Mouse (Mus musculus) urinary bladder, adult 18-20 months (tissue): ENCODE results near the gene Mdga2.

Experiments
- DNase-seq, 2 experiments: peaks; one replicate each; pipeline ENCODE4 v3.0.0; 2022; ENCODE audit warnings: low spot score in 2 of 2, mixed read lengths in 2 of 2

Gene Mdga2

DNA sequence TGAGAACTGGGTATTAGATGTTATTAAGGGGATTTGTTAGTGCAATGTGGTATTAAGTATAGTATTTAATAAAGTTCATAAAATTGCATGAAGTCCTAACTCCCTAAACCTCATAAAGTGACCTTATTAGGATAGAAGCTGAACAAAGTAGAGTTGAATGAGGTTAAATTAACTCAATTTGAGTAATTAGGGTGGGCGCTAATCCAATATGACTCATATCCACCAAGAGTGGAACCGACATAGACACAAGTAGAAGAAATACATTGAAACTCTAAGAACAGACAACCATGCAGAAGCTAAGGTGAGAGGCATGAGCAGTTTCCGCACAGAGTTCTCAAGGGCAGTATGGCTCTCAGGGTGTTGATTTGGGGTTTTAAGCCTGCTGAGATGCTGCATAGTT lies 165.7 kb downstream of the Mdga2 start:
- no peak for DNase-seq

DNA sequence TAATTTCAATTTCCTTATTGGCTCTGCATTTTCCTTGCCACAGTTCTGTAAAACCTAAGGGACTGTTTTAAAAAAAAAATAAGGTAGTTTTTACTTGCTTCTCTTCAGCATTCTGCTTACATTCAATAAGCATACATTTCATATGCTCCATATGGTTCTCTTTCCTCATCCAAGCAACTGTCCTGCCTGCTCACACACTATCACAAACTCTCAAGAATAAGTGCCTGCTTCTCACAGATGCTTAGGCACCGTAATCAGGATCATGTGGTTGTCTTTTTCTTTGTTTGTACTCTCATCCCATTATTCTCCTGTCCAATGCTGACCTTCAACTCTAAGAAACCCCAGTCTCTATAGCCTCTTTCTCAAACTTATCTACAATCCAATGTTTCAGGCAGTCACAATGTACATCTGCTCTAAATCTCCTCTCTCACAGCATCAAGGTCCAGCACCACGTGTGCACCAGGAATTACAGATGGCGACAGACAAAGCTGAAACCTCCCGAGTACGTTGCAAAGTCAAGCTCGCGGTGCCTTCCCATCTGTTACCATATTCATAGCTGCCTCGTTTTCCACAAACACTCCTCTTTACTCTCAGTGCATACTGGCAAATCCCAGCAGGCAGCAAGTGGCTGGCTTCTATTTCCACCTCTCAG lies 177.1 kb downstream of the Mdga2 start:
- DNase-seq, result no peak

DNA sequence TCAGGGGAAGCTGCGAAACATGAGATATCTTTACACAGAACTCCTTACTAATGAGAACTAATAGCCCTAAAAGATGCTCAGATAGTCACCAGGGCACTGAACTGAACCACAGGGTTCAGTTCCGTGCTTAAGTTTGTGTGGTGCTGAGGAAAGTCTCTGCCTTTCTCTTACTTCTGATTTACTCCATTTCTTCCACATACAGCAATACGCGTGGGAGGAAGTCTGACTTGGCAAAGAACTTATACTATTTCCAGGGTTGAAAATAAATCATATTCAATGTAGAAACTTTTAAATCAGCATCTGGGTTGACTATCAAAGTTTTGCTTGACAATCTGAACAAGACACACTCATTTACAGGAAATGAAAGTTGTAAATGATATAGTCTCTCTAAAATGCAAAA lies 180.5 kb downstream of the Mdga2 start:
- no peak for DNase-seq

DNA sequence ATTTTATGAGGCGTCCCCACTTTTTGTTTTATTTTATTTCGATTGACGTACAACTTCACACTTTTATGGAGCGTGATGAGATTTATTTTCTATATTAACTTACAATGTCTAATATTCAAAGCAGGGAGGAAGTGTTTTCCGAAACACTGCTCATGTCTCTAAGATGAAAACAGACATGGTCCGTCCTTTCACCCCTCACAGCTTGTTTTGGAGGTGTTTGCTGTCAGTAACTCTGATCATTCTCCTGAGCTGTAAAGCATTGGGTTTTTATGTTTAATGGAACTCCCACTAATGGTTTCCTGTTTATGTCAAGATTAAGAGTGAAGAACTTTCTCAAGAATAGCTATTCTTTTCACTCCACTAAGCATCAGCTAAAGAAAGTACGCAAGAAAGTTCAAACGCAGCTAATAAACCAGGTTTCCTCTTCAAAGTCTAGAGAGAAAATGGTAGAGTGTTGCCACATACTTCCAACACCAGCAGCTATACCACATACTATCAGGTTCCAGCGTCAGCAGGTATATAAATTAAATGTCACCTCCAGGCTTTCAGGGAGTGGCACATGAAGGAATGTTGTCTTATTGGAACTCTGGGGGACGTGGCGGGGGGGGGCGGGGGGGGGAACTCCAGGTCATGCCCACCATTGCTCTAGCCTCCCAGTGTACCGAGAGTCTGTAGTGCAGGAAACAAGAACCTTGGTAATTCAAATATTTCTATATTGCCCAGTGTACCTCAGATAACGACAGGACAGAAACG lies 186.7 kb downstream of the Mdga2 start:
- no peak for DNase-seq

DNA sequence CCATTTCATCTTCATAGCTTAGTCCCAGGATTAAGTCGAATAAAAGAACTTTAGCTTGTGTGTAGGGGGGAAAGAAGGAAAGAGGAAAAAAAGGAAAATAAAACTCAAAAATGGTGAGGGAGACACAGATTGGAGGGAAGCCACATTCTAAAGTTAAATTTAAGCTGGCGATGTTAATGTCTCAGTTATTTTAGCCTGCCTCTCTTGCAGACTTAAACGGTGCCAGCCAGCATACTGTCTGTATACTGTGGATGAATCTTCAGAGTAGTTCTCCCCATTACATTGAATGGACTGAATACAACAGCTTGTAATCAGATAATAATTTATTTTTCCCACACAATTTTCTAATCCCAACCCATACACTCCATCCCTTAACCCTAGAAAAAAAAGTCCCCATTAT lies 205.2 kb downstream of the Mdga2 start:
- no peak for DNase-seq

DNA sequence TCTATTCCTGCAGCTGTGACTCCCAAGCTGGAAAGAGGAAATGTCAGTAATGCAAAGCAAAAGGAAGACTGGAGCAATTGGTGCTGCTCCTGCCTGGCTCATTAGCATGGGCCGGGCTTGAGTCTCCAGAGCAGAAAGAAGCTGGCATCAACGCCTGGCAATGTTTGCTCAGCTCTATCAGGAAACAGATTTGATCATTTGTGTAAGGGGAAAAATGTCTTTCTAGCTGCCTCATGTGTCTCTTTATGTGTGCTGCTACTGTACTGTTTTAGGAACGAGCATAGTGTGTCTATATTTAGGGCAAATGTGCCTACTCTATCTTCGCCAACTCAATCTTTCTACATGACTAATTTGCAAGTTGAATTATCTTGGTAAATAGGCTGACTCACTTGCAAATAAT lies 211.0 kb downstream of the Mdga2 start:
- DNase-seq, result no peak

DNA sequence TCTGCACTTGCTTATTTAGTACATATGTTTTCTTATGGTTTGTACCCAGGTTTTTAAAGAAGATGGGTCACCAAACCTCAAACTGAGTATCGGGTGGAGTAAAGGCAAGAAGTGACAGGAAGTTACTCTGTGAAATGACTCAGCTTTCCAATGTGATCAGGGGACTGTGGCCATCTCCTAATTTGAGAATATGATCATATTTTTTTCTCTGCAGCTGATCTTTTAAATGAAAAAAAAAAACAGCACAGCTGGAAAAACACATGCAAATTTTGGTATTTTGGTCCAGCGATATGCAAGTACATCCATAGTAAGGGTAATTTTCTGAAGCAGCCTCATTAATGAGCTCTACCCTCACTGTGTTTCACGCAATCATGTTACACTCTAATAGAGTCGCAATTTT lies 212.0 kb downstream of the Mdga2 start:
- DNase-seq, result no peak

DNA sequence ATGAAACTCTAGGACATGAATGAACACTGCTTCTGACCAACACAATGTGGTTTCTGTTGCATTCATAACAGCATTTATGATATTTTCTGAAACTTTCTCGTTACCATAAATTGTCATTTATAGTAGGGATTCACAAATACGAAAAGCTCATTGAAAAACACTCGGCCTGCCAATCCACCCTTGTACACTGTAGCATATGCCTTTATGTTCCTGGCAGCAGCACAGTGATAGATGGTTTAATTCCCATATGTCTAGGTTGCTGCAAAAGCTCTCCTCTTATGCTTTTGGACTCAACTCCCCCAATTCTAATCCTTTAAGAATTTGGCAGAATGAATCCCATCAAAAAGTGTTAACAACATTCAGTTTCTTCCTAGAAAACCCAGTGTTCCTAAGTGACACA lies 213.2 kb downstream of the Mdga2 start:
- no peak for DNase-seq

DNA sequence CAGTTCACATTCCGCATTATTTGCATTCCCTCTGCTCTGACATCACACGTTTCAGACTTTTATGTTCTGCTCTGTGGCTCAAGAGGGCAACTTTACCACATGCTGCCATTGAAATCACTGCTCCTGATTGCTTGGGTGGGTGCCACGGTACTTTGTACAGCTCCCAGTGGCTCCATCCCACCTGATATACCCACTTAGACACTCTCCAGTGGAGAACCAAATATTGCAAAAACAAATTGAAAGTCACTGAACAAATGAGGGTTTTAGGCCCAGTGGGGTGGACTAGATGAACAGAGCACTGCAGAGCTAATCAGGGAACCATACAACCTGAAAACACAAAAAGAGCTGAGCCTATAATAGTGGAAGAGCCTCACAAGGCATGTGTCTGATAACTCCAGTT lies 268.2 kb downstream of the Mdga2 start:
- DNase-seq, result no peak

DNA sequence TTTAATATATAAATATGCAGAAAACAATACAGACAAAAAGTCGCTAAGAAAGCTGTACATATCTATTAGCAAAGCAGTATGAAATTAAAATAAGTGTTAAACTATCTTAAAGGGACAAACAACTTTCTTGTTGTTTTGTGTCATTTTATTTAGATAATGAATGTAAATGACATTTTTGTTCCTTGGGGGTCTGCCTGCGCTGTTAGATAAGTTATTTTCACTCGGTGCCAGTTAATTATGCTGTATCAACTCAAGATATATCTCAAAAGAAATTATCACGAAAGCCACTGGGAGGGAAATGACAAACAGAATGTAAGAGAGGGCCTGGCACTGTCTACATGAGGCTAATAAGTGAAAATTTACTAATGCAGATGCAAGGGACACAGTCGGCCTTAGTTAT lies 306.6 kb downstream of the Mdga2 start:
- no peak for DNase-seq

DNA sequence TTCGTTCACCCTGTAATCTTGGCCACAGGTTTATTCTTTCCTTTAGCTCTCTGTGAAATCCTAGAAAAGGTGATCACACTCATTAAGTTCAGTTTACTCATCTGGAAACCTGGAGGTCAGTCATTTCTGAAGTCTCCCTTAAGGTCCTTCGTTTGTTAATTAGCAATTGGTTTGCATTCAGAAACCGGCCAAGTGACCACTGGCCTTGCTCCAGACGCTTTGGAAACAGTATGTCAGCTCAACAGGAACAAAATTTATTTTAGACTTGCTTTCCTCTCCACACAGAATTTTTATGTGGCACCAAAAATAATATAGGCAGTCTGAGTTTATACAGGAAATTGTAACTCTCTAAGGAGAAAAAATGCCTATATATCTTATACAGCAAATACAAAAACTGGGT lies 323.0 kb downstream of the Mdga2 start:
- DNase-seq, result no peak

DNA sequence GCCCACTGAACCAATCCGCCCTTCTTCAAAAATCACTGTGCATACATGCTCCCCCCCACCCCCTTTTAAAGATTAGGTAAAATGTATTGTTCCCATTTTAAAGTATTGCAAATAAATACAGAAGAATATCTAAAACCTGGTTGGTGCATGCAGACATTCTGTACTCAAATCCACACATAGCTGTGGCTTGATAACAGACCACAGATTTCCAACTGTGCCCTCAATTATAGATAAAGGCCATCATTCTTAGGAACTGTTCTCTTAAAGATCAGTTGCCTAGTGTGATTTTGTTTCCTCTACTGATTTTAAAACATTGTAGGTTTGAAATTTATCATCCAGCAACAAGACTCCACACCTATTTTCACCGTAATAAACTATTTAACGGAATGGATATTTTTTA lies 325.6 kb downstream of the Mdga2 start:
- DNase-seq, result no peak

DNA sequence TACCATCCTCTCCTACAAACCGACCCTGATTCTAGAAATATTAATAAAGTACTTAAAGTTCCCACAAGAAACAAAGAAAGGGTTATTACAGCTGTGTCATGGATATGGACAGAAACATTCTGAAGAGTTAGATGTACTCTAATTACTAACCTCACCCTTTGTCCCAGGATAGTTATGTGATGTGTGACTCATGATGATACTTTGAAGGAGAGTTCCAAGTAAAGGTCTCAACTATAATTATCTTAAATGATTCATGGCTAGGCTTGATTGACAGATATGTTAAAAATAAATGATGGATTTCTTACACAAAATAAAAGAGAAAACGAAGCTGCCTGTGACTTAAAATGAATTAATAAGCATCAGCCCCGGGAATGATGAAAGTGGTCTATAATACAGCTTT lies 332.1 kb downstream of the Mdga2 start:
- no peak for DNase-seq

DNA sequence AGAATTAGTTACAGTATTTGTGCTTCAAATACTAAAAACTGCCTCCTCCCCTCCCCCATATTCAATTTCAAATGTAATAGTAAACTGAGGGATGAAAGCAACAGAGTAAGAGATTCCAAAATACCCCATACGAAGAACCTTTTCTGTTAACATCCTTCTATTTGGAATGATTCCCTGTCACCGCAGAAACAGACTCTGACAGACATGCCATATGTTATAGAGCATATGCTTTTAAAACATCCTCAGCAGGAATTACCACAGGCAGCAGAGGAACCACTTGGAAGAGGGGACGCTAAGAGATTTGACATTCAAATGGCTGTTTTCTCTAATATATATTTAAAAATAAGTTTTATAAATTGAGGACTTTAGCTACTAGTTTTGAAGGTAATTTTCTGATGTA lies 333.1 kb downstream of the Mdga2 start:
- no peak for DNase-seq

DNA sequence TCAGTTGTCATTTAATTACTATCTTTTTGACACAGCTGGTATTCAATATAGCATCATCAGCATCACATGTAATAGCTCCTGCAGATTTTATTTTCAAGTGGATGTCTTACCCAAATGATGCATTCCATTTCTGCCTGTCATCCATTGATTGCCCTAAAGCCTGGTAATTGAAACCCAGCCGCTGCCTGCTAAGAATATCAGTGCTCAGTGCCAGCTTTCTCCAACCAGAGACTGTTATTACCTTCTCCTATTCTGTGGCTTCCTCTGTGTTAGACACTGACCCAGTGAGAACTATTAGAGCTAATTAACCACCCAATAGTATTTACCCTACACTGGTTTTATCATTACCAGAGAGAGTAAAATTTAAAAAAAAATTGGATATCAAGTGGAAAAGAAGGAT lies 333.7 kb downstream of the Mdga2 start:
- DNase-seq, result no peak

DNA sequence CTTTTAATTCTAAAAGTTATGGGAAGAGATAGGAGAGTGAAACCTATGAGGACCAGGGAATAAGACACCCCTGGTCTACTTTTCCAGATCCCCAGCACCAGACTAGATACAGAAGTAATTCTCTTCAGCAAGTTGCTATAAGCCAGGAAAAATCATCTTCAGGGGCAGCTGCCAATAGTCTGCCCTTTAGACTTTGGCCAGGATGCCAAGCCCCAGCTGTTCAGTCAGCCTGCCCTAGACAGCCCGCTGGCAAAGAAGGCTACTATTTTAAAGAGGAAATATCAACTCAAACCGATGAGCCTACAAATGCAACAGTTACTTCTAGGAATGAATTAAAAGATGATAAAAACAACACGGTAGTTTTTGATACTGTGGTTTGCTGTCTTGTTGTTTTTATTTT lies 356.1 kb downstream of the Mdga2 start:
- DNase-seq, result no peak

DNA sequence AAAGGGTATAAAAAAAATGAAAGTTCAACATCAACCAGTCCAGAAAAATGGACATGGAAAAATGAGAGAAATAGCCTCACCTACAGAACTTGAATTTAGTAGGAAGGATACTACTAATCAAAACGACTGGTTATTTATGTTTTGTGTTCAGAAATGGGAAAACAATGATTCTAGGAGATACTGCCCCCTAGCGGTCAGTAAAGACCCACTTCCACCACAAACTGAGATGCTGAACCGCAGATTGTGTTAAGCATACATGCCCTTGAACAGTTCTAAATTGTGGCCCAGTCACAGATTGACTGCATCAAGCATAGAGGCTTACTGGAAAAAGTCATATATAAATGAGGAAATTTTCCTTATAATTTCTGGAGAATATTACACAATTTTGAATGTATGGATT lies 369.2 kb downstream of the Mdga2 start:
- no peak for DNase-seq

DNA sequence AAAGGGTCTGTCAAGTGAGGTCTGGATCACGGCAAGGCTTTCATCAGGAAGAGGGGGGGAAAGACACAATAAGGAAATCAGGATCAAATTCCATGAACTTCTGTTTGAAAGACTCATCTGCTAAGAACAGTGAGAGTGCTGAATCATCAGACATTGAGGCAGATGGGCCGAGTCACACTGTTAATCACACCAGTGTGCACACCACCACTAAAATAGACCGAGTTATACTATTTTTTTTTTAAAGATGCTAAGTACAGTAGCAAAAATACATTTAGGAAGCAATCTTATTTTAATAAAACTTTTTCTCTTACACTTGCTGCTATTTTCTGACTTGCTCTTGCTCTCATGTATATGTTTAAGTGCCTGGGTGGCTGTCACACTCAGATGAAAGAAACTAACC lies 382.0 kb downstream of the Mdga2 start:
- DNase-seq, result no peak

DNA sequence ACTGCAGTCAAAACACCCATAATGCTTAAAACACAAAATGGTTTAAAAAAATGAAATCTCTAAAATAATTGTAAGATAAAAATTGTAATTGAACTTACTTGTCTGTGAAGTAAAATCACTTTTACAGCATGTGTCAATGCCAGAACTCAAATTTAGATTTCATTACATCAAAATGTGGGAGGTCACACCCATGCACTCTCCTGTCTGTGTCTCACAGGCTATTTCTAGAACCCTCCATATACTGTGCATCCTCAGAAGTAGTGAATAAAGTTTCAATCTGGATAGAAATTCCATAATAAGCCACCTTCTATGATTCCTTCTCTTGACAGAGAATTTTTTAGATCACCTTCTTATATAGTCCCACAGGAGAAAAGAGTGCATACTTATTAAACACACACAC lies 466.7 kb downstream of the Mdga2 start:
- no peak for DNase-seq

DNA sequence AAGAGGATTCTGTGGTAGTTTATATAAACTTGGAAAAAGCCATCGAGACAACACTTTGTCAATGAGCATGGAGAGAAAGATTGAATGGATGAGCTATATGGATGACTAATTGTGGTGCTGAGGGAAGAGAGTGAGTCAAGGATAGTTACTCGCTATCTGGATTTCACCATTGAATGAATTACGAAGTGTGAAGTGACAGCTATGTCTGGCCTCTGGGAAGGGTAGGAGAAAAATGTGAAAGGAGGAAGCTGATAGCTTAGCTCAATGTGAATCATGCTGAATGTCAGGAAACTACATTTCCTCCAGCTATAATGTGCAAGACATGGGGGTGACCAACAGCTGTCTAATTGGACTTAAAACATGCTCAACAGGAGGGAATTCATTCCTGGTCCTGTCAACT lies 487.8 kb downstream of the Mdga2 start:
- no peak for DNase-seq

DNA sequence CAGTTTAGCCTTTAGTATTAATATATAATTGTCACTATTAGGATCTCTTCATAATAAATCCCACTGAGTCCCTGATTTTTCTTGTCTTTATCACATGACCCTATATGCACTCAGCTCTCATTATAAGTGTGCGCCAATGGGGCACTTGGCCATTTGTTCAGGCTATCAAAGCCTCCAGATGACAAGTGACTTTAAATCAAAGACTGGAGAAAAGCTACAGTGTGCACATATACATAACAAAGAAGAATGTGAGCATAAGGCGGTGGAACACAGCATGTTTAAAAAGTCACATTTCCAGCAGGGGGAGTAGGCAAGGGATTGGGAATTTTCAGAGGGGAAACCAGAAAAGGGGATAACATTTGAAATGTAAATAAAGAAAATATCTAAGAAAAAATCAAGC lies 497.9 kb downstream of the Mdga2 start:
- DNase-seq, result no peak

DNA sequence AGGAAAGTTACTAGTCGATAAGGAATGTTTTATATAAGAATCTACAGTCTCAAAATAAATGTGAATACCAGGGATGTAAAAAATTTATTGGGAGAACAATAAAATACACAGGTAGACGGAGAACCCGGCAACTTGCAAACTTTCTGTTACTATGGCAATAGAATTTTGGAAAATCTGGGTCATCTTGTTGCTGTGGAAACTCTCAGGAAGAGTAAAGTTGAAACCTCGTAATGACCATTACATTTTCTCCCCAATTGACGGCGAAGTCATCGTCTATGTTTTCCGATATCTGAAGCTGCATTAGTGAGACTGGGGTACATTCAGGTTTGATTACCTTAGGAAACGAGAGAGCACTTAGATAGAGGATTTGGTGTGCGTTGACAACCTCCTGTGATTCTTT lies 514.0 kb downstream of the Mdga2 start:
- DNase-seq, result no peak

DNA sequence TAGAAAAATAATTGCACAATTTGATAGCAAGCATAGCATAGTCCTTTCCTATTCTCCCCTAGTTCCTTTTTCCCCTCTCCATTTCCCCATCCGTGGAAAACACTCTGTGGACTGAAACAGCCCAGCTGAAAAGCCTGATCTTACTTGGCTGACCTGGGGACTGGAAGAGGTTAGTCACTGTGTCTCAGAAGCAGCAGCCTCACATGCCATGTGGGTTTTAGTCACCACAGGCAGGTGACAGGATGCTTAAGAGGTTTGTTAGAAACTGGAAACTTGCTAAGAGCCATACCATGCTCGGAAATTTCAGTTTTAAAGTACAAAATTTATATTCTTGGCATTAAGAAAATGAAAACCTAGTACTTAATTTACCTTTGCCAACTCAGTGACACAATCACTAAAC lies 514.9 kb downstream of the Mdga2 start:
- DNase-seq, result no peak

DNA sequence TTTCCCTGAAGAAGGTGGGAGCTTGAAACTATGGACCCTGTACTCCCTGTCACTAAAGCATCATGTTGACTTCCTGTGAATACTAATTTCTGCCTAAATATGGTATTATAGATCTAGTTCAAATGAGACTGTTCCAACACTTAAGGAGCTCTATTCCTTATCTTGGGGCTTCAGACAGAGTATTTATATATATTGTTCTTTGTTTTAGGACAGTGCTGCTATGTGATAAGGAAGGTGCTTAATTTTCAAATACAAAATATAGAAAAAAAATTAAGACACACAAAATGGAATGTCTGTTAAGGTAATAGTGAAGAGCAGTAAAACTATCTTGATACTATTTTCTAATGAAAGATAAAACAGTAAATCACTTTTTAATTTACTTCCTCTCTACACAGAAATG lies 517.3 kb downstream of the Mdga2 start:
- no peak for DNase-seq
